Mouse (Mus musculus) liver, embryonic 14.5 days (tissue): ENCODE results near the gene Tarbp2. TPM values are rescaled to one million over a fixed set of nuclear protein-coding genes. Genes with fewer than 3 reads are reported as not detected.

ENCODE experiments used
- ATAC-seq: fragments of 200-750 bp; cut with Nextera tagmentation; 2 replicates; pipeline ENCODE4 v1.8.0; 2017; ENCODE audit warnings: moderate number of reproducible peaks, mild to moderate bottlenecking, moderate library complexity; ENCODE audit not compliant: insufficient read depth
- DNase-seq, 3 experiments: peaks; one replicate each; pipeline ENCODE4 v3.0.0-alpha.2; 2012 to 2013; ENCODE audit warnings: low read depth in 3 of 3, low spot score in 3 of 3
- H3K27ac ChIP-seq: fragments of 300-500 bp; sonication (generic); 2 replicates; pipeline ENCODE4 v1.5.1; 2014; ENCODE audit warnings: moderate library complexity, mild to moderate bottlenecking, control low read depth, inconsistent platforms
- H3K27me3 ChIP-seq: fragments of 300-500 bp; sonication (generic); 2 replicates; pipeline ENCODE4 v1.6.1; 2014; ENCODE audit warnings: mild to moderate bottlenecking, low read length, moderate library complexity; ENCODE audit not compliant: control insufficient read depth, insufficient read depth
- H3K36me3 ChIP-seq: fragments of 300-500 bp; sonication (generic); replicated peaks from 2 replicates; pipeline ENCODE4 v1.6.1; 2014; ENCODE audit warnings: low read depth; ENCODE audit not compliant: control insufficient read depth, insufficient read depth
- H3K4me1 ChIP-seq, 2 experiments: fragments of 200-500 bp in 1 of 2; fragments of 300-500 bp in 1 of 2; sonication (generic) in 1 of 2; replicated peaks; 2 replicates each; pipeline ENCODE4 v1.6.1; 2012 to 2014; ENCODE audit warnings: antibody characterized with exemption in 1 of 2, inconsistent platforms in 1 of 2, low read length in 1 of 2; ENCODE audit not compliant: control insufficient read depth in 2 of 2, insufficient read depth in 2 of 2
- H3K4me2 ChIP-seq: fragments of 300-500 bp; sonication (generic); 2 replicates; pipeline ENCODE4 v1.6.1; 2014; ENCODE audit warnings: low read depth, mild to moderate bottlenecking, control low read depth, moderate library complexity
- H3K4me3 ChIP-seq, 2 experiments: fragments of 200-500 bp in 1 of 2; fragments of 300-500 bp in 1 of 2; sonication (generic) in 1 of 2; 2 replicates each; pipeline ENCODE4 v1.5.1; 2012 to 2014; ENCODE audit warnings: low read depth in 2 of 2, low read length in 2 of 2, mild to moderate bottlenecking in 2 of 2, control low read depth in 1 of 2, inconsistent platforms in 1 of 2, moderate library complexity in 1 of 2; ENCODE audit not compliant: insufficient read depth in 1 of 2
- H3K9ac ChIP-seq: fragments of 300-500 bp; sonication (generic); replicated peaks from 2 replicates; pipeline ENCODE4 v1.6.1; 2014; ENCODE audit warnings: mild to moderate bottlenecking, control low read depth, moderate library complexity
- H3K9me3 ChIP-seq: fragments of 300-500 bp; sonication (generic); 2 replicates; pipeline ENCODE4 v1.6.1; 2016; ENCODE audit warnings: low read length, mixed read lengths; ENCODE audit not compliant: control insufficient read depth
- CTCF ChIP-seq: IDR thresholded peaks from 2 replicates; pipeline ENCODE4 v1.5.1; 2016; ENCODE audit warnings: antibody characterized with exemption, low read depth, control low read depth
- EP300 ChIP-seq: IDR thresholded peaks from 2 replicates; pipeline ENCODE4 v1.6.1; 2016; ENCODE audit warnings: antibody characterized with exemption, low read depth
- WGBS: fragments of 180-500 bp; shearing (Covaris S2); extraction: QIAGEN DNeasy Blood & Tissue Kit; methylation state at CpG from one replicate; pipeline ENCODE4 v1.1.7; 2014; ENCODE audit not compliant: insufficient replicate concordance; 5-methylcytosine and 5-hydroxymethylcytosine counted together
- polyA plus RNA-seq, 2 experiments: library from polyadenylated mRNA; depleted of rRNA in 1 of 2; stranded (reverse) in 1 of 2; unstranded in 1 of 2; fragments of >200 nt; fragmentation: Nextera tagmentation in 1 of 2; extraction: Ambion mirVana in 1 of 2; gene quantifications; 2 replicates each; pipeline versions ENCODE4 v1.2.1 to v1.2.3; 2012 to 2014

Tarbp2 gene
- polyA plus RNA-seq, 2 experiments: 31.5 to 39.6 TPM

- ATAC-seq (no peak), DNase-seq (no peak)
- Histone ChIP-seq H3K36me3 (peaks cover 72% of the 10 kb centered on the region), H3K9ac (no peak overlapping the region), H3K4me3 (no peak overlapping the region), H3K27ac (no peak overlapping the region), H3K9me3 (no peaks in the 10 kb centered on the region), H3K4me2 (no peak overlapping the region), H3K27me3 (no peaks in the 10 kb centered on the region), H3K4me1 (no peaks in the 10 kb centered on the region; a peak in 1 of 4 replicates)
- 80% methylated on average over 5 of the region's 5 CpGs for WGBS
- TF ChIP-seq CTCF (no peak), EP300 (no peak)
Measured at GRCm38 (mm10) chr15:102500479-102500878, 17.5 kb upstream of the Tarbp2 start.

GRCm38 (mm10) chr15:102501084-102501814 lies 16.7 kb upstream of the Tarbp2 start:
- ATAC-seq: peak; percentile 7; the same call in 1 of the 2 replicates
- Histone ChIP-seq H3K4me3 (no peak overlapping the region), H3K4me2 (no peak overlapping the region), H3K9me3 (no peaks in the 10 kb centered on the region), H3K9ac (no peak overlapping the region), H3K27ac (no peak overlapping the region), H3K27me3 (no peaks in the 10 kb centered on the region), H3K4me1 (peaks cover 0 to 2% of the 10 kb centered on the region in 2 experiments; a peak in 1 of 4 replicates), H3K36me3 (peaks cover 64% of the 10 kb centered on the region)
- no peak for DNase-seq
- TF ChIP-seq CTCF: no peak
- TF ChIP-seq EP300: no peak
- WGBS: 86% methylated on average over 19 of the region's 19 CpGs

GRCm38 (mm10) chr15:102502254-102502840 lies 15.6 kb upstream of the Tarbp2 start:
- TF ChIP-seq CTCF: no peak
- no peak for TF ChIP-seq EP300
- H3K4me1 ChIP-seq: peaks cover 0 to 2% of the 10 kb centered on the region in 2 experiments; a peak in 1 of 4 replicates
- no peaks in the 10 kb centered on the region for H3K27me3 ChIP-seq
- ATAC-seq (no peak), DNase-seq (no peak)
- WGBS: 78% methylated on average over 9 of the region's 9 CpGs
- no peak overlapping the region for H3K4me3 ChIP-seq
- H3K36me3 ChIP-seq: peaks cover 56% of the 10 kb centered on the region
- no peak overlapping the region for H3K9ac ChIP-seq
- H3K27ac ChIP-seq: no peak overlapping the region
- no peak overlapping the region for H3K4me2 ChIP-seq
- no peaks in the 10 kb centered on the region for H3K9me3 ChIP-seq

GRCm38 (mm10) chr15:102503447-102503846 lies 14.5 kb upstream of the Tarbp2 start, which contains the start of gene Gm10337:
Gene Gm10337 (plus strand): TSS chr15:102503722.
- Histone ChIP-seq H3K27ac (no peak within 1 kb of the TSS), H3K27me3 (no peaks in the 10 kb centered on the region), H3K36me3 (peaks cover 45% of the 10 kb centered on the region), H3K4me3 (no peak within 1 kb of the TSS), H3K4me1 (peaks cover 0 to 2% of the 10 kb centered on the region in 2 experiments; a peak in 1 of 4 replicates), H3K9ac (no peak within 1 kb of the TSS), H3K9me3 (no peaks in the 10 kb centered on the region), H3K4me2 (no peak within 1 kb of the TSS)
- TF ChIP-seq EP300 (no peak), CTCF (no peak)
- 89% methylated on average over 1 of the region's 1 CpGs for WGBS
- ATAC-seq: no peak
- no peak for DNase-seq
